Mouse (Mus musculus) intestine, postnatal 0 days (tissue): Measurements from ENCODE around the gene Foxn2. TPM values are rescaled to one million over a fixed set of nuclear protein-coding genes. Genes with fewer than 3 reads are reported as not detected.
"Not testable (repeated sequence)": the region's sequence is repeated elsewhere in the genome, so short reads cannot be mapped to it uniquely, and the experiment has no call there.

Experiments used
- ATAC-seq: fragments of 200-750 bp; cut with Nextera tagmentation; 2 replicates; pipeline ENCODE4 v1.8.0; 2017; ENCODE audit warnings: mild to moderate bottlenecking, moderate TSS enrichment, moderate library complexity
- H3K27ac ChIP-seq: fragments of 300-500 bp; sonication (generic); 2 replicates; pipeline ENCODE4 v1.5.1; 2014; ENCODE audit warnings: mild to moderate bottlenecking, low read depth, low read length, moderate library complexity
- H3K27me3 ChIP-seq: fragments of 300-500 bp; sonication (generic); replicated peaks from 2 replicates; pipeline ENCODE4 v1.6.1; 2014; ENCODE audit warnings: low read length, mixed read lengths; ENCODE audit not compliant: control insufficient read depth, insufficient read depth
- H3K36me3 ChIP-seq: fragments of 300-500 bp; sonication (generic); 2 replicates; pipeline ENCODE4 v1.6.1; 2014; ENCODE audit warnings: mild to moderate bottlenecking, moderate library complexity; ENCODE audit not compliant: control insufficient read depth, insufficient read depth
- H3K4me1 ChIP-seq: fragments of 300-500 bp; sonication (generic); replicated peaks from 2 replicates; pipeline ENCODE4 v1.6.1; 2014; ENCODE audit warnings: antibody characterized with exemption, low read length, mixed read lengths; ENCODE audit not compliant: control insufficient read depth, insufficient read depth
- H3K4me2 ChIP-seq: fragments of 300-500 bp; sonication (generic); replicated peaks from 2 replicates; pipeline ENCODE4 v1.6.1; 2014; ENCODE audit warnings: low read depth, mild to moderate bottlenecking, moderate library complexity
- H3K4me3 ChIP-seq: fragments of 300-500 bp; sonication (generic); 2 replicates; pipeline ENCODE4 v1.5.1; 2014; ENCODE audit warnings: low read depth, low read length
- H3K9ac ChIP-seq: fragments of 300-500 bp; sonication (generic); 2 replicates; pipeline ENCODE4 v1.6.1; 2014; ENCODE audit warnings: mild to moderate bottlenecking, low read depth, low read length
- H3K9me3 ChIP-seq: fragments of 300-500 bp; sonication (generic); 2 replicates; pipeline ENCODE4 v1.6.1; 2016; ENCODE audit warnings: mixed run types; ENCODE audit not compliant: control insufficient read depth
- CTCF ChIP-seq: sonication (generic); IDR thresholded peaks from 2 replicates; pipeline ENCODE4 v1.5.1; 2016; ENCODE audit warnings: low read depth, mild to moderate bottlenecking, control low read depth, antibody characterized with exemption, moderate library complexity
- WGBS: fragments of 180-500 bp; shearing (Covaris S2); extraction: QIAGEN DNeasy Blood & Tissue Kit; methylation state at CpG from one replicate; pipeline ENCODE4 v1.1.7; 2014; 5-methylcytosine and 5-hydroxymethylcytosine counted together
- polyA plus RNA-seq: library from polyadenylated mRNA; unstranded; fragments of >200 nt; fragmentation: Nextera tagmentation; extraction: Ambion mirVana; gene quantifications from 2 replicates; pipeline ENCODE4 v1.2.1, GENCODE M21; 2015

Gene Foxn2
- polyA plus RNA-seq, 1 experiment from 2014 or later: 11.4 TPM

DNA sequence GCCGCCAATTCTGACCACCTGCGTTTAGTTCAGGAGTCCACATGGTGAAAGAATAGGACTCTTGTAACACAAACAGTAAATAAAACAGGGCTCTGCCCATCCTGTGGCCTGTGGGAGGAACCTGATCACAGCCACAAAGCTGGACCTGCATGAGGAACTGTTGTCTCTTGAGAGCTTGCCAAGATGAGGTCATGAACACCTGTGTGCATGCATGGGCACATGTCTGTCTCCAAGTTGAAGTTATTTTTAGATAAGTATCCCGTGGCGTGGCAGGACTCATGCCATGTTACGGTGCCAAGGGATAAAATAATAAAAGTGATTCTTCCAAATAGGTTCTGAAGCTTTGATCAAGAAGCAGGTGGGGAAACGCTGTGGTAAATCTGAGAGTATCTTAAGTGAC, 19.3 kb upstream of the Foxn2 start:
- Histone ChIP-seq H3K27ac (no peak overlapping the region), H3K4me1 (no peaks in the 10 kb centered on the region), H3K27me3 (no peaks in the 10 kb centered on the region), H3K4me3 (no peak overlapping the region), H3K36me3 (no peaks in the 10 kb centered on the region), H3K4me2 (no peak overlapping the region), H3K9ac (no peak overlapping the region), H3K9me3 (no peaks in the 10 kb centered on the region)
- 83% methylated on average over 6 of the region's 6 CpGs for WGBS
- TF ChIP-seq CTCF: no peak
- ATAC-seq: no peak

DNA sequence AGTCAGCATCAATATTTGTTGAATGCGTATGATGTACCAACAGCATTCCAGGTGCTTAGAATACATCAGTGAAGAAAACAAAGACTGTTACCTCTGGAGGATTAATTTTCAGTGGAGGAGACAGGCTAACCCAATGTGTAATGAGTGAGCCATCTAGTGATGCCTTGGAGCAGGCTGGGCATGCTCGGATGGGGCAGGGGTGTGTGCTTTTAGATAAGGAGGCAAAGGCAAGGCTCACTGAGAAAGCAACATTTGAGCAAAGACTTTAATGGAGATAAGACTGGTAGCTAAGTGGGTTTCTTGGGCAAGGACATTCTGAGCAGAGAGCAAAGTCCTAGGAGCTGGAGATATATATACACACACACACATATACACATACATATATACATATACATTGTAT, 9.8 kb upstream of the Foxn2 start:
- 66% methylated on average over 2 of the region's 2 CpGs for WGBS
- Histone ChIP-seq H3K4me1 (no peaks in the 10 kb centered on the region), H3K27ac (no peak overlapping the region), H3K4me3 (no peak overlapping the region), H3K9ac (no peak overlapping the region), H3K9me3 (no peaks in the 10 kb centered on the region), H3K36me3 (no peaks in the 10 kb centered on the region), H3K27me3 (no peaks in the 10 kb centered on the region), H3K4me2 (no peak overlapping the region)
- no peak for ATAC-seq
- TF ChIP-seq CTCF: no peak

DNA sequence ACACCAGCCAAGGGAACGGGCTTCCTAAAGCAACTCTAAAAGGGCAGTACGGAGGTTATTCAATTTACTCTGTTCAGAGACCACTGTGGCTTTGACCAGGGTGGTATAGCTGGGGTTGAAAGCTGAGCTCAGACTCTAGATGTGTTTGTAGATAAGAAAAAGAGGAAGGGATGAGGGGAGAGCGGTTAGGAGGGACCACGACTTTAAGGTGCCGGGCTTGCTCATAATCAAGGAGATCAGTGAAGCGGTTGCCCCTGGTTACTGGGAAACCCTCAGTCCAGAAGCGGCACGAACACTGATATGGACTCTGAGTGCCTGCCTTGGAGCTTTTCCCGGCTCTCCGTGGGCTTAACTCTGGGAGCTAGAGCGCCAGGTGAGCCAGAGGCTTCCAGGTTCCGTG, 9.0 kb upstream of the Foxn2 start:
- H3K27me3 ChIP-seq: no peaks in the 10 kb centered on the region
- no peak overlapping the region for H3K4me2 ChIP-seq
- no peak overlapping the region for H3K9ac ChIP-seq
- no peaks in the 10 kb centered on the region for H3K9me3 ChIP-seq
- no peak overlapping the region for H3K4me3 ChIP-seq
- no peak for ATAC-seq
- no peak overlapping the region for H3K27ac ChIP-seq
- no peaks in the 10 kb centered on the region for H3K36me3 ChIP-seq
- 86% methylated on average over 12 of the region's 12 CpGs for WGBS
- H3K4me1 ChIP-seq: no peaks in the 10 kb centered on the region
- no peak for TF ChIP-seq CTCF

DNA sequence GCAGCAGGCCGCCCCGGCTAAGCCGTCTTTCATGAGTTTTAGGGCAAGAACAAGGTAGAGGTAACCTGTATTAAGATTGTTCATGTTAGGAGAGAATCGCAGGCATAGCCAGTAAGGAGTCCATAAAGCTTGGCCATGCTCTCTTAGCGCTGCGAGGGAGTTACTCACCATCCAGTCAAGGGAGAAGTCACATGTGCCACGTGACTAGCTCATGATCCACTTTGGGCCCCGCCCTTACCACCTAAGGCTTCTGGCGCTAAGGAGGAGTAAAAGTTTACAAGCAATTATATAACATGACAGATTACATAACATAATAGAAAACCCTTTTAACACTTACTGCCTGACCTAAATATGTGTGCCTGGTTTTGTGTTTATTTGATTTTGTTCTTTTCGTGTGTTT, 8.5 kb upstream of the Foxn2 start:
- TF ChIP-seq CTCF: no peak
- Histone ChIP-seq H3K27ac (no peak overlapping the region), H3K36me3 (no peaks in the 10 kb centered on the region), H3K4me3 (no peak overlapping the region), H3K9ac (no peak overlapping the region), H3K9me3 (no peaks in the 10 kb centered on the region), H3K27me3 (no peaks in the 10 kb centered on the region), H3K4me2 (no peak overlapping the region), H3K4me1 (no peaks in the 10 kb centered on the region)
- ATAC-seq: no peak
- WGBS: 78% methylated on average over 10 of the region's 10 CpGs

DNA sequence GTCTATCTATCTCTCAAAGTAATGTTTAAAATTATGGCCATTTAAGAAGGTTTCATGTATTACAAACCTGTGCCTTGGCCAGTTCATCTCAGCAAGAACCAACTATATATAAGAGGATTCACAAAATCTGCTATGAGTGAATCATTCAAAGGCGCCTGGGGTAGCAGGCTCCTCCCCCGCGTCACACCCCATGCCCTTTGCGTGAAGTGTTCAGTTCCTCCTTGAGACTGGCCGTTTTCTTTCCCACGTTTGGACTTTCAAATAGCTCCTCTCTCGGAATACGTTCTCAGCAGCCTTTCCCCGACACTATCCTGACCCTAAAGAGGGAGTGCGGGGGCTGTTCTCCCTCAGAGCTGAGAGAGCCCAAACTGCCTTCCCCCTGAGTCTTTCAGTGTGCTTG, 5.2 kb upstream of the Foxn2 start:
- ATAC-seq: no peak
- 68% methylated on average over 10 of the region's 10 CpGs for WGBS
- Histone ChIP-seq H3K9ac (no peak overlapping the region), H3K27ac (no peak overlapping the region), H3K9me3 (no peaks in the 10 kb centered on the region), H3K4me3 (no peak overlapping the region), H3K36me3 (no peaks in the 10 kb centered on the region), H3K27me3 (no peaks in the 10 kb centered on the region), H3K4me2 (no peak overlapping the region), H3K4me1 (no peaks in the 10 kb centered on the region)
- TF ChIP-seq CTCF: no peak

DNA sequence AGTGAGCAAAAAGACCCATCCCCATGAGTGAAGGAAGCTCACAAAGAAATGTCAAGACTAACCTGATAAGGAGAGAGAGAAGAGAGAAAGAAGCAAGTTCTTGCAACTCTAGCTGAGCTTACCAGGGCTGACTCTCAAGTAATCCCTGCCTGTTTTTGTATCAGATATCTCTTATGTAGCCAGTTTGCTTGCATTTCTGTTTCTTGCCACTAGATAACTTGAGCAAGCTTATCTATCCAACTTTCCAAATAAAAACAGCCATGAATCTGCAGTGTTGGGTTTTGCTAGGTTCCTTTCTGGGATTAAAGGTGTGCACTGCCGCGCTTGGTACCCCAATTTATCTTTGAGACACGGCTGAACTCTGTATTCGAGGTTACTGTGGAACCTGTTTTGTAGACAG, 4.2 kb upstream of the Foxn2 start:
- WGBS: 90% methylated on average over 4 of the region's 4 CpGs
- Histone ChIP-seq H3K4me2 (no peak overlapping the region), H3K27me3 (no peaks in the 10 kb centered on the region), H3K9me3 (no peaks in the 10 kb centered on the region), H3K9ac (no peak overlapping the region), H3K36me3 (no peaks in the 10 kb centered on the region), H3K4me3 (no peak overlapping the region), H3K27ac (no peak overlapping the region), H3K4me1 (no peaks in the 10 kb centered on the region)
- ATAC-seq: no peak
- no peak for TF ChIP-seq CTCF

DNA sequence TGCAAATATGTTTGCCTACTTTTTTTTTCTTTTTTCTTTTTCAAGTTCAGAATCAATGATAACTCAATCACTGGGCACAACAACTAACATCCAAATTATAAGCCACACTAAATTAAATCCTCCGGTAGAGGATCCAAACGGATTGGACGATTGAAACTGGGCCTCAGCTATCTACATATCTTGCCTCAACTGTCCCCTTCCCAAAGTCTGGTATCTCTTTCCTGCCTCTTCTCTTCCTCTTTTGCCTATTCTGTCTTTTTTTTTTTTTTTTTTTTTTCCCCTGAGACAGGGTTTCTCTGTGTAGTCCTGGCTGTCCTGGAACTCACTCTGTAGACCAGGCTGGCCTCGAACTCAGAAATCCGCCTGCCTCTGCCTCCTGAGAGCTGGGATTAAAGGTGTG, 3.8 kb upstream of the Foxn2 start:
- not testable (repeated sequence) for H3K27ac ChIP-seq, H3K4me3 ChIP-seq, H3K36me3 ChIP-seq, H3K9ac ChIP-seq, H3K27me3 ChIP-seq, ATAC-seq, H3K4me1 ChIP-seq, H3K9me3 ChIP-seq, H3K4me2 ChIP-seq
- WGBS: 99% methylated on average over 5 of the region's 5 CpGs
